Mouse (Mus musculus): ENCODE measurements around the gene Ranbp3.

The Ranbp3 gene

GRCm38 (mm10) chr17:56681791-56682190 is 8.7 kb downstream of the Ranbp3 start:
- no peak for DNase-seq

- no peak for DNase-seq
Observed at GRCm38 (mm10) chr17:56682880-56683279, 9.8 kb downstream of the Ranbp3 start.

GRCm38 (mm10) chr17:56683546-56684140 is 10.5 kb downstream of the Ranbp3 start:
- DNase-seq = no peak

GRCm38 (mm10) chr17:56684649-56685048 is 11.6 kb downstream of the Ranbp3 start:
- DNase-seq = no peak

- DNase-seq = no peak
Observed at GRCm38 (mm10) chr17:56686801-56687200, 13.7 kb downstream of the Ranbp3 start.

GRCm38 (mm10) chr17:56688045-56688444 is 15.0 kb downstream of the Ranbp3 start:
- no peak for DNase-seq

- no peak for DNase-seq
Observed at GRCm38 (mm10) chr17:56688689-56689088, 15.6 kb downstream of the Ranbp3 start.

- DNase-seq = no peak
Observed at GRCm38 (mm10) chr17:56693395-56693794, 20.3 kb downstream of the Ranbp3 start.

- peak; percentile 94 for DNase-seq
Observed at GRCm38 (mm10) chr17:56693851-56694310, 20.8 kb downstream of the Ranbp3 start.

- peak; percentile 96 for DNase-seq
Observed at GRCm38 (mm10) chr17:56700451-56700850, 27.4 kb downstream of the Ranbp3 start.

GRCm38 (mm10) chr17:56703038-56703437 is 29.9 kb downstream of the Ranbp3 start:
- peak; percentile 95 for DNase-seq

GRCm38 (mm10) chr17:56706515-56706914 is 33.4 kb downstream of the Ranbp3 start:
- no peak for DNase-seq

- DNase-seq = peak; percentile 86
Observed at GRCm38 (mm10) chr17:56708692-56709091, 35.6 kb downstream of the Ranbp3 start.

GRCm38 (mm10) chr17:56709708-56710107 is 36.6 kb downstream of the Ranbp3 start:
- DNase-seq = no peak

GRCm38 (mm10) chr17:56715360-56715759 is 42.3 kb downstream of the Ranbp3 start:
- peak; percentile 94 for DNase-seq

- peak; percentile 94 for DNase-seq
Observed at GRCm38 (mm10) chr17:56715914-56716654, 43.0 kb downstream of the Ranbp3 start.

GRCm38 (mm10) chr17:56716655-56717362 is 43.7 kb downstream of the Ranbp3 start:
- DNase-seq = peak; percentile 100

- DNase-seq = peak; percentile 99
Observed at GRCm38 (mm10) chr17:56717363-56718058, 44.4 kb downstream of the Ranbp3 start, which contains the start of the genes Ndufa11 and Vmac. Gene Ndufa11 (plus strand): TSS chr17:56717767. Gene Vmac (minus strand): TSS chr17:56718022.

GRCm38 (mm10) chr17:56722441-56722840 is 49.3 kb downstream of the Ranbp3 start:
- DNase-seq = no peak

- DNase-seq = peak; percentile 88
Observed at GRCm38 (mm10) chr17:56723419-56724161, 50.5 kb downstream of the Ranbp3 start.

GRCm38 (mm10) chr17:56727029-56727649 is 54.0 kb downstream of the Ranbp3 start:
- peak; percentile 90 for DNase-seq

GRCm38 (mm10) chr17:56727659-56728058 is 54.6 kb downstream of the Ranbp3 start:
- DNase-seq = peak; percentile 86

Data from heart, adult 11 months (tissue).